Mouse (Mus musculus) pancreas, adult 10 weeks (tissue): ENCODE measurements around the gene Slf1. TPM values are rescaled to one million over a fixed set of nuclear protein-coding genes. Genes with fewer than 3 reads are reported as not detected.

ENCODE experiments used
- polyA plus RNA-seq: library from polyadenylated mRNA; stranded (reverse); fragments of 350-450 nt; fragmentation: Illumina TruSeq; extraction: RNeasy Lipid Tissue Mini Kit (QIAGEN cat#74804); gene quantifications from one replicate; pipeline ENCODE4 v1.2.3, GENCODE M21; 2015; ENCODE audit warnings: low read depth, low replicate concordance; ENCODE audit not compliant: insufficient read depth

The Slf1 gene
- polyA plus RNA-seq: 2.2 TPM

GRCm38 (mm10) chr13:77134931-77135620 lies at the start of gene Slf1, which contains the start of gene 2210408I21Rik:
Gene Slf1 (minus strand): TSS chr13:77135473.
Gene 2210408I21Rik (plus strand): TSS chr13:77135540.

Other genes with a start within 250 kb of the Slf1 start
- gene 2210408I21Rik, start 67 bp upstream of the Slf1 start, polyA plus RNA-seq: 0.66 TPM